Mouse (Mus musculus) cerebellum, adult 18-20 months (tissue): ENCODE results near the gene Ptpn7.
A peak's percentile ranks its signal among the peaks of the same experiment; 100 is the strongest.
"Not testable (repeated sequence)": the region's sequence is repeated elsewhere in the genome, so short reads cannot be mapped to it uniquely, and the experiment has no call there.

ENCODE experiments used
- DNase-seq, 2 experiments: peaks; one replicate each; pipeline ENCODE4 v3.0.0; 2021

Gene Ptpn7

DNA sequence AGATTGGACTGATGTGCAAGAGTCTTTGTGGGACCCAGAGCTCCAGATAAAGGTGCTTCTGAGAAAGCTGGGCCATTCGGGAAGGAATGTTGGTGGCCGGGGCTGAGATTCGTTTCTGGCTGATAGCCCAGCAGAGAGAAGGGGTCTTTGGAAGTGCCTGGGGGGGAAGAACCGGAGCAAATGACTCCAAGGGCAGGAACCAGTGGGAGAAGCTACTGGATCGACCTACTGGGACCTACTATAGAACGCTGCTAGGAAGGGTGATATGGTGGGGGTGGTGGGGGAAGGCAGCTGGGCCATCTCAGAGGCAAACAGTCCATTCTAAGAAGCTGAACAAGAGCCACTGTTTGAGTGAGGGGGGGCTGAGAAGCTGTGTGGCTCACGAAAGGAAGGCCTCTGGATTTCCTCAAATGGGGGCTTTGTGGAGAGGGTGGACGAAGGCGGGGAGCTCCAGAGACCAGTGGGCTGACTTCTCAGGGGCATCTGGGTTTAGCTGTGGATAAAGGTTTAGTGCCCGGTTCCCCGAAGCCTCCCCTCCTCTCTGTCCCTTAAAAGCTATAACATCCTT, 27.1 kb downstream of the Ptpn7 start:
- DNase-seq, result no peak

DNA sequence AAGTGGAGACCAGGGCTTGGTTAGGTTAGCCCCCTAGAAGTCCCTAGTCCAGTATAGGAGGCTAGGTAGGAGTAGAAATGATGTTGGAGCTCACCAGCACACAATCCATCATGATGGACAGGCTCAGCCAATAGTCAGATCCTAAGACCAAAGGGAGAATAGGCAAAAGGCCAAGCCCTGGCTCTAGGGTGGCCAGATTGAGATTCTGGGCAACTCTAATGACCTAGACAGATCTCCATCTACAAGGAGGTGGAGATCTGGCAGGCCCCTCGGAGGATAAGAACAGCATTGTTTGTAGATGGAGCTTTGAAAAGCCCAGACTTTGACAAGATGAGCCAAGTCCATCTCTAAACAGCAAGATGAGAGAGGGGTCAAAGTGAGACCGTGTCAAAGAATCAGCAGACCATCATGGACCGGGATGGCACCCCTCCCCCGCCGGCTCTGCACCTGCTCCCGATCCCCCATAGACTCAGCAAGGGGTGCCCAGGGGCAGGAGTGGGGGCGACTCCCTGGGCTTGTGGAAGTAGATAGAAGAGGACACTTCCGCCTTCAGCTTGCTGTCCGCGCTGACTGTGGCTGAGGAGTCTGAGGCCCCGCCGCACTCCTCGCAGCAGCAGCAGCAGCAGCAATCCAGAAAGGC, 28.0 kb downstream of the Ptpn7 start:
- peak in 1 of 2 experiments; percentile 9 for DNase-seq

DNA sequence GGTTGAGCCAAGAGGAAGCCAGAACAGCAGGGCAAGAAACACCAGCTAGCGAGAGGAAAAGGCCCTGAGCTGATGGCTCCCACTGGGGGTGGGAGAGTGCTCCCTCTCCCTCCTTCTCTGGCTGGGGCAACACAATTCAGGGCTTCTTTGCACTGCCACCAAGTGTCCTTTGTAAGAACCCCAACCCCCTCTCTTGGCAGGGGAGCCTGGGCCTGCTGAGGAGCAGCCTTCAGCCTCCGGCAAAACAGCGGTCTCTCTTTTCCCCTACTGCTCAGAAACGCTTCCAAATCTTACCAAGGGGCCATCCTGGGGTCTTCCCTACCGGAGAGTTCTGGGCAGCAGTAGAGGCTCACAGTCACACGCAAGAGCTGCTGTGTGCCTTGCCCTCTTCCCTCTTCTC, 30.2 kb downstream of the Ptpn7 start:
- peak; percentile 26 to 47 for DNase-seq

DNA sequence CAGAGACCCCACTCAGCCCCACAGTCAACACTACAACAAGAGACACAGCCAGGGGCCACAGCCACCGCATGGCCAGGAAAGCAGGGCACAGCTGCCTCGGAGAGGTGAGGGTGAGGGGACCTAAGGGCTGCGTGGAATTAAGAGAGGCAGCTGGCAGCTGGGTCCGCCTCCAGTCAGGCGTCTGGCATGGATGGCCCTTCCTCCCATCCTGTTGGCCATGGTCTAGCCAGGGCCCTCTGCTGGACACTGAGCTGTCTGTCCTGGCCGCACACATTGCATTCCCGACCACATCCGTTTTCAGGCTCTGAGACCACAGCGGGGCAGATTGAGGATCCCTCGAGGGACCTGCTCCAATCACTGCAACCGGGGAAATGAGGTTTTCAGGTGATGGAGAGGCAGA, 34.9 kb downstream of the Ptpn7 start, which contains the start of gene Gpr37l1:
TSS of gene Gpr37l1 (minus strand) at position 247 of the 400 bp plus-strand sequence.
- DNase-seq, result peak; percentile 29 to 47

DNA sequence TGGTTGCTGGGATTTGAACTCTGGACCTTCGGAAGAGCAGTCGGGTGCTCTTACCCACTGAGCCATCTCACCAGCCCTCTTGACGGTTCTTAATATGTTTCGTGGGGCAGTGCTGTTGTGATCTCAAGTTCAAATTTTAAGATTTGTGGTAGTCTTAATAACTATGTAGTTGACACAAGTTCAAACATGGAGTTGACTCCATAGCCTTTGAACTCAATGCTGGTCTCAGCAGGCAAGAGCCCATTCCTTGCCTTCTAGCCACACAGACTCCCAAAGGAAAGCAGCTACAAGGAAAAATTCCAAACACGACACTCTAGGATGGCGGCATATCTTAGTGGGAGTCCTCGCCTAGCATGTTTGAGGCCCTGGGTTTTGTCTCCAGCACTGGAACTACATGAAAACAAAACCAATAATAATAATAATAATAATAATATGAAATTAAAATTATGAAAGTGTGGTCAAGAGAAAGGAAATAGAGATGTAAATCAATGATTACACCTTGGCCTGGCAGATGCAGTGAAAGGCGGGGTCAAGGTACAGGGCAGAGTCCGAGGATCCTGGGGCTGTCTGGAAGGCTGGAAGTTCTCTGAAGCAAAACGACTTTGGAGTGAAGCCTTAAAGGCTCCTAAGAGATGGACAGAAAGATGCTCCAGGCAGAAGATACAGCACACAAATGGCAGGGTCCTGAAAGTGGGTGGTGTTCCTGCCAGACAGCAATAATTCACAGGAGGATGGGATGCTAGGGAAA, 36.1 kb downstream of the Ptpn7 start:
- no peak for DNase-seq

DNA sequence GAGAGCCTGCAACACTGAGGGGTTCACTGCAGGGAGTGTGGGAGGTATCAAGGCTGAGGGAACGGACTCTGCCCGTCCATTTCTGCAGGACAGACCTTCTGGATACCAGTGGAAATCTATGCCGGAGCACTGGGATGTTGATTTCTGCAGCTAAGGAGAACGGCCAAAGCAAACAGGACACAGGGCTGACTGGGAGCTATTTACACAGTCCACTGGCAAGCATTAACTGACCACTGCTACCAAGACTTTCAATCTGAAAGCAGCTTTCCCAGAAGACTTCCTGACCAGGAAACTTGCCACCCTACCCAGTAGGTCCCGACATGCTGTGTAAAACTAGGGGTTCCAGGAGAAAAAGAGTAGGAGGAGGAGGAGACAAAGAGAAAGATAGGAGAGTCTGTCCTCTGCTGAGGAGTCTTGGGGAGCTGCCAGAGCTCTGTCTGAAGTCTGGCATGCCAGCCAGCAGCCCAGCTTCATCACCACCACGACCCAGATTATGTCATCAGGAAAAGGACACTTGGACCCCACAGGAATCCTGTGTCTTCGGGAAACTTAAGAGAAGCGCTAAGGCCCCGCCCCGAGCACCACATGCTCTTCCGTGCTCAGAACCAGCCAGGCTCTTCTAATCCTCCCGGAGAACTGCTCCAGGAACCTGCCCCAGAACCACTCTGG, 37.2 kb downstream of the Ptpn7 start:
- peak; percentile 37 to 39 for DNase-seq

DNA sequence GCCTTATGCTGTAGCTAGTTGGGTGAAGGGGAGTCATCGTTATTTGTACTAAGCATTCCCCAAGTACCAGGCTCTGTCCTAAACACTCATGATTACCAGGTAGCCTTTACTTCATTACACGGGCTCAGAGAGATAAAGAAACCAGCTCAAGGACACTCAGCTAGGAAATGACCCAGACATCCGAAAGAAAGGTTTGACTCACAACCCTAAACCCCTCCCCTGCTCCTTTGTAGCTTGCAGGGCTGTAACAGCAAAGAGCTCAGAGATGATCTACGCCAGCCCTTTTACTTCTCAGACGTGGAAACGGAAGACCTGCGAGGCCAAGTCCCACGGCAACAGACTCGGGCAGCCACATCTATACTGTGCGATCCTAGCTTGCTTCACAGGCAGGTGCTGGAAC, 37.8 kb downstream of the Ptpn7 start:
- DNase-seq, result no peak

DNA sequence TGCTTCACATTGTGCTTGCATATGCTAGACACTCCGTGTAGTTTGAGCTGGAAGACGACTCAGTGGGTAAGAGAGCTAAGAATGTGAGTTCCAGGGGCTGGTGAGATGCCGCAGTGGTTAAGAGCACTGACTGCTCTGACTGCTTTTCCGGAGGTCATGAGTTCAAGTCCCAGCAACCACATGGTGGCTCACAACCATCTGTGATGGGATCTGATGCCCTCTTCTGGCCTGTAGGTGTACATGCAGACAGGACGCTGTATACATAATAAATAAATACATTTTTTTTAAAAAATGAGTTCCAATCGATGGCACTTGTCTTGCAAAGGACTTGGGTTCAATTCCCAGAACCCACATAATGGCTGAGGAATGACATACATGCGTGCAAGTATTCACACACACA, 38.7 kb downstream of the Ptpn7 start:
- no peak for DNase-seq

DNA sequence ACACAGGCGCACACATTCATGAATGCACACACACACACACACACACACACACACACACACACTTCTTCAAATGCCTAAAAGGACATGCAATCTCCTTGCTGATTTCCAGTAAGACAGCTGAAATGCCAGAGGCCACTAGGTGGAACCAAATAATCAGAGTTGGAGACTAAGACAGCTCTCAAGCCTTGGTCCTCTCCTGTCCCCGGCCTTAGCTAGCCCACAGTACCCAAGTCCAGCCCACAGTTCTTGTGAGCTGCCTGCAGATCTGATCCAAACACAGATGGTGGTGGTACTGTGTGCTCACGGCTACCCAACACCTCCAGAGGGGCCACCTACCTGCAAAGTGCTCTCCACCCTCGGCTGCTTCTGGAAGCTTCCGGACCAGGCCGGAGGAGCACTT, 39.5 kb downstream of the Ptpn7 start:
- DNase-seq, result peak; percentile 66 to 72

DNA sequence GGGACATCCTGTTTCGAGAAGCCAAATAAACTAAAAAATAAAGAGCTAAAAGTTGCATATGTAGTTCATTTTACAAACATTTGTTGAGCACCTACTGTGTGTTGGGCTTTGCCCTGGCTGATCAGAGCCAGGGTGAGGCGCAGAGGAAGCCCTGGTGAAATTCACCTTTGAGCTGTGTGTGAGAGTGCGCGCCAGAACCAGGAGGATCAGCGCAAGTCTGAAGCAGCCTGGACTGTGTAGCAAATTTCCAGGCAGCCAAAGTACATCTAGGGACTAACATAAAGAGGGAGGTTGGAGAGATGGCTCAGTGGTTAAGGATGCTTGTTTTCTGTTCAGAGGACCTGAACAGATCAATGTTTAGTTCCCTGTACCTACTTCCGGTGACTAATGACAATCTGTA, 40.8 kb downstream of the Ptpn7 start:
- no peak for DNase-seq

DNA sequence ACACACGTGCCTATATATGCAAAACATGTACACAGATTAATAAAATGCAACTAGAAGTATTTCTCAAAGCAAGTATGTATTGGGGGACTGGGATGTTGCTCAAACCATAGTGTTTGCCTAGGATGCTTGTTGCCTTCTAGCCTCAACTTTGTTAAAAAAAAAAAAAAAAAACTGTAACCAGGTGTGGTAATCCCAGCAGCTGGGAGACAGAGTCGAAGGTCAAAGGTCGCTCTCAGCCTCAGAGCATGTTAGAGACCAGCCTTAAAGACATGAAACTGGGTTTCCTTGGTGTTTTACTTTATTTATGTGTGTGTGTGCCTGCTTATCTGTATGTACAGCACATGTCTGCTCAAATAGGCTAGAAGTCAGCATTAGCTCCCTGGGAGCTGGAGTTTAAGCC, 42.7 kb downstream of the Ptpn7 start:
- DNase-seq, result no peak

DNA sequence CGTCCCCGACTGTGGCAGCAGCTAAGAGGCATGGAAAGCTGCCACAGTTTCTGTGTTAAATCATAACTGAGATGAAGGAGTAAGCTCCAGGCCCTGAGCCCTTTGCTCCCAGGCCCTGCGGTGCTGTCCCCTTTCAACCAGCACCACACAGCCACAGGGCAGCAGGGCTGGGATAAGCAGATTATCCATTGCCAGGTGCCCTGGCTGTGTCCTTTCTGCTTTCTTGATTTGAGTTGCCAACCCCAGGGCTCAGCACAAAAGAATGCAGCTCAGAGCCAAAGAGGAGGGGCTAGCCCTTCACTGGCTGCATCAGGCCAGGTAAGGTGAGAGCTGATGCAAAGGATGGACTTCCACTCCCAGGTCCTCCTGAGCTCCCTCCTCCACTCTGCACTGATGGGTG, 45.2 kb downstream of the Ptpn7 start:
- no peak for DNase-seq

DNA sequence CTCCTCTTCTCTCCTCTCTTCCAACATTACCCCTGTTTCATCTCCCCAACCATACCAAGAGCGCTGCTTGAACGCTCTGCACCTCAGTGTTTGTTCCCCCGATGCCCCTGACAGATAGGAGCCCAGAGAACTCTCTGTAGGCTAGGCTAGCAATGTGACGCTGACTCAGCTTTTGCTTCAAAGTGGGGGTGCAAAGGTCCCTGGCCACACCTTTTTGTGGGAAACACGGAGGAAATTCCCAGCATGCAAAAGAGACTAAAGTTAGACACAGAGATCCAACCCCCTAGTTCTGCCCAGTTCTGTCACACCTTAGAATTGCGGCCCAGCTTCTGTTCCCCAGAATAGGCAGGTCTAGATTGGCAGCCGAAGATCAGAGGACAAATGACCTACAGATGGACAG, 46.4 kb downstream of the Ptpn7 start:
- DNase-seq, result no peak

DNA sequence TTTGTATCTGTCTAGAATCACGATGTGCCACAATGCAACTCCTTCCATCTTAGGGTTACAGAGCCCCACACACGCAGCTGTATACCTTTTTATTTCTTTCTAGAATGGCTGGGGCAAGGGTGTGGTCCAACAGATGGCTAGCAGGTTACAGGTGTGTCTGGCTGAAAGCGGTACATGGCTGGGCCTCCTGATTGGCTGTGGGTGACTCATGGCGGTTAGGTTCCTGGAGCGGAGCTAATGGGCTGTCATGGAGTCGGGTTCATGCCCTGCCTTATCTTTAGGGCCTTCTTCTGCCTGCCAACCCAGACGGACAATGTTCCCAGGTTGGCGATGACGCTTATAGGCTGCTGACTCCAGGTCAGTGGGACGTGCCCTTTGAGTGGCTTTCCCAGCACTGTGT, 48.3 kb downstream of the Ptpn7 start:
- no peak for DNase-seq

DNA sequence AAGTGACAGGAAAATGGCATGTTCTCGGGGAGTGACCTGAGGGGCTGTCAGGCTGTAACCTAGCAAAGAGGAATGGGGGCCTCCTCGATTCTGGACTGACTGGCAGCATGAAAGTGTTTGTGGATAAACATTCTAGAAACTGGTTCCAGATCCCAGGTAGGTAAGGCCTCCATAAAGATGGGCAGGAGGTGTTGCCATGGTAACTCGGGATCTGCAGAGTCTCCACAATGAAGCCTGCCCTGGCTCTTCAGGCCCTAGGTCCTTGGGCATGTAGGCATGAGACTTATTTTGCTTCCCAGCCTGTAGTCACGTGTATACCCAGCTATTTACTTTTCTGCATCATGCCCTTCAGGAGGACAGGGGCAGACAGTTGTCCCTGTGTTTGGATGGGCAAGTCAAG, 48.8 kb downstream of the Ptpn7 start:
- no peak for DNase-seq

DNA sequence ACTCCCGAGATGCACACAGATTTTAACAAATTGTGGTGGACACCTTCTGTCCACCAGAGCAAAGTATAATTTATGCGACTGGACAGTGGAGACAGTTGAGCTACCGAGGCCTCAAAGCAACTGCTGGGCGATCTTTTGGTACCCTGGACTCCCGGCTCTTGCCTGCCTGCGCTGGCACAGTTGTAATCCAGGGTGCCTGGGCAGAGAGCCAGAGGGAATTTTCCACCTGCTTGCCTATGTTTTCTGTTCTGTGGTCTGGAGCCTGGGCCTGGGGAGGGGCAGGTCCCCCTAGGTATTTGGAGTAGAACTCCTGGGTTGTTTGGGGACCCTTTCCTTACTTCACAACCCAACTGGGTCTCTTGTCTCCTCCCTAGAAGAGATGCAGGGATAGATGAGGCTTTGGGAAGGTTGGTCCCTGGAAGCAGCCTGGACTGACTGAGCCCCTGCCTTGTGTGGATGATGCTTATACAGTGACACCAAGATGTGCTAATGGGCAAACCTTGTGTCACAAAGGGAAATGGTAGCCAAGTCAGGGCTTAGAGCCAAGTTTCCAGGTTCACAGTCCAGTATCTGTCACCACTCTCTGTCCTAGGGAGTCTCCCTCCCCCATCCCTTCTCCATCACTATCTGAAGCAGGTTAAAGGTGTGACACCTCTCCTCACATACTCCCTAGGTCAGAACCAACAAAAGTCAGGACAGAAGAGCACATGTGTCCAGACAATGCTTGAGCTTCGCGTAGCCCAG, 49.6 kb downstream of the Ptpn7 start:
- peak; percentile 43 to 47 for DNase-seq

DNA sequence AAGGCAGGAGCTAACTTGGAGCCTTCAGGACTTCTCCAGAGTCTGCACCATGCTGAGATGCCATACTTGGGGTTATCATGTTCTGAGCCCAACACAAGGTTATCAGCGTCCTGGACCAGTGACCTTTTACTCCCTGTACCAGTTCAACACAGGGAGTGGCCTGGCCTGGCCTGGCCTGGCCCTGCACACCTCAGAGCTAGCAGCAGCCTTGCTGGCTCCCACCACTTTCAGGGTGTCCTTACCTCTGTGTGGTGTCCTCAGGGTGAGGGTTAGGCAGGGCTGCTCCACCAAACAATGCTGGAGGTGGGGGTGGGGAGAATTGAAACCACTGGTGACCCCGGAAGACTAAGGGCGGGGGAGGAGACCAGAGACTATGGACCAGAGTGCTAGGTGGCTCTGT, 50.5 kb downstream of the Ptpn7 start:
- DNase-seq, result no peak

DNA sequence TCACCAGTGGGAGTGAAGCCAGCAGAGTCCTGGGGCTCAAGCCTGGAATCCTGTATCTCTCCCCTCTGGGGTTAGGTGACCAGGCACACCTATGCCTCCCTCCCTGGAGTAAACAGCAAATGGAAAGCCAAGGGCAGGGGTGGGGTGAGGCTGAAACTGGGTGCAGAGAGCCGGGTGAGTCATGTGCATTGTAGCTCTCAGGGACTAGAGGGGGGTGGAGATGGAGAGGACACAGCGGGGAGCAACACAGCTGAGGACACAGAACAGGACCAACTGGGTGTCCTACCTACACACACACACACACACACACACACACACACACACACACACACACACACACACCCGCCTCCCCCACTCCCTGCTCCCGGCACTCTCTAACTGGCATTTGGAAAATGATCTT, 50.9 kb downstream of the Ptpn7 start:
- DNase-seq, result no peak

DNA sequence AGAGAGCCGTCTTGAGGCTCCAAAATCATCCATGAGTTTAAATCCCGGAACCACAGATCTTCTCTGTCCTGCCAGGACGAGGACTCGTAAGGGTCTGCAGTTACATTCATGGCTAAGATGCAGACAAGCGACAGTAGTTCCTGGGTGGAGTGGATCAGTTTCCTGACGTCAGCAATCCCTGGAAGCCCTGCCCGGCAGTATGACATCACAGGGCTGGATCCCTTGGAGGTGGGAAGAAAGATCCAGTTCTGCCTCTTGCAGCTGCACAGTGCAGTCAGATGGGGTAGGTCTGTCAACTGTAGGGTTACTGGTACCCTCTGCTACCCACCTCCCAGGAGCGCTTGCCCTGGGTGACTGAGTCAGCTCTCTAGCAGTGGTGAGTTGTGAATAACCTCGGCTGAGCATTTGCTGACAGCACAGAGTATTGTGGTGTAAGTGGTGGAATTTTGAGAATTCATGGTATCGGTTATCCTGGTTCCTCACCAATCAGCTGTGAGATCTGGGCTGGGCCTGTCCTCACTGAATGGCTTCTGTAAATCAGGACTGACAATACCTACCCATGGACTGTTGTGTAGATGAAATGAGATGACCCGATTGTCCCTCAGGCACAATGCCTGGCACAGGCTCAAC, 51.6 kb downstream of the Ptpn7 start:
- no peak for DNase-seq

DNA sequence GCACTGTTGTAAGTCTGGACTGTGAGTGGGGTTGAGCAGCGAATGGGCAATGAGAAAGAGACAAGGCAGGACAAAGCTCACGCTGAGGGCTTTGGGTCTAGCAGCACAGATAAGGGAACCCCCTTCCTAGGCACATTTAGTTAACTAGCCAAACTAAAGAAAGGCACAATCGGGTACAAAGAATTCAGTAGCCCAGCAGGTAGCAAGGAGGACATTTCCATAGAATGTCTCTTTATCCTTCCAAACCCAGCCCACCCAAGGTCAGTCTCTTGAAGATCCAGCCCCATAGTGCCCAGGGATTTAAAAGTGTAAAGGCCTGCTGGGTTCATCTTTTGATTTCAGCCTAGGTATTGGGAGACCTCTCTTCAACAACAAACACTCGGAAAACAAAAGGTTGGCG, 53.4 kb downstream of the Ptpn7 start:
- DNase-seq, result no peak

DNA sequence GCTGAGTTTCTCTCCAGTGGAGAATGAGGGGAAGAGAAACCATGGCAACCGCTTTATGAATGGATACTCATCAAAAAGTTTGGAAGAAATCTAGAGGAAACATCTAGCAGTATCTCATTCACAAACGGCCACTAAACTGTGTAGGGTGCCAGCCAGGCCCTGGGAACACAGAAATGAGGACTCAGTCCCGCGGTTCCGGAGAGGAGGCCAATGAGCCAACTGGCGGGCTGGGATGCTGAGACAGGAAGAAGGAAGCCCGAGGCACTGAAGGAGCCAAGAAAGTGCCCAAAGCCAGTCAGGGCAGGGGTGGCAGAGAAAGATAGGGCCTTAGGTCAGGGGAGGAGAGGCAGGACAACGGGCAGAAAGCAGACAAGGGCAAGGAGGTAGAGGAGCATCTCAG, 53.9 kb downstream of the Ptpn7 start:
- peak in 1 of 2 experiments; percentile 27 for DNase-seq

DNA sequence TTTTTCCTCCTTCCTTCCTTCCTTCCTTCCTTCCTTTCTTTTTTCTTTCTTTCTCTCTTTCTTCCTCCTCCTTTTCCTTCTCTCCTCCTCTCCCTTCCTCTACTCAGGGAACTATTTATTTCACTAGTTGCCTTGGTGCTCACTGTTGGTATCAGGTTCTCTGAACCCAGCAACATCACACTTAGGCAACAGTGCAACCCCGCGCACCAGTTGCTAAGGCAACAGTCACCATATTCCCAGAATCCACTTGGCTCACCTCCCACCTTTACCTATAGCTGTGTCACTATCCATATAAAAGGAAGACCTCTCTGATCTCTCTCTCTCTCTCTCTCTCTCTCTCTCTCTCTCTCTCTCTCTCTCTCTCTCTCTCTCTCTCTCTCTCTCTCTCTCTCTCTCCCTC, 54.5 kb downstream of the Ptpn7 start:
- DNase-seq, result not testable (repeated sequence)

DNA sequence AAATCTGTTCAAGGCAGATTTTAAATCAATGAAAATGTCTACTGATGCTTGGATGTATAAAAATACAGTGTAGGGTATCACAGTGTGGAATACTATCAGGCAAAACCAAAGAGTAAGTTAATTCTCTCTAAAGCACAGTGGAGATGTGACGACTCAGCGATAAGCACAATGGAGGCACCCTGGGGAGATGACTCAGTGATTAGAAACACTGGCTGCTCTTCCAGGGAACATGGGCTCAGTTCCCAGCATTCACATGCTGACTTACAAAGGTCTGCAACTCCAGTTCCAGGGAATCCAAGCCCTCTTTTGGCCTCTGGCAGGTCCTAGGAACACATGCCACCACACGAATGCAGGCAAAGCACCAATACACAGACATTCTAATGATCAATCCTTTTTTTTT, 55.7 kb downstream of the Ptpn7 start:
- DNase-seq, result peak in 1 of 2 experiments; percentile 15
